Mouse (Mus musculus) adrenal gland, adult 2 months (tissue): ENCODE results near the gene Ankrd35. TPM values are rescaled to one million over a fixed set of nuclear protein-coding genes. Genes with fewer than 3 reads are reported as not detected.
"Not testable (repeated sequence)": the region's sequence is repeated elsewhere in the genome, so short reads cannot be mapped to it uniquely, and the experiment has no call there.

Experiments
- DNase-seq: peaks from one replicate; pipeline ENCODE4 v3.0.0; 2021
- polyA plus RNA-seq: library from polyadenylated mRNA; depleted of rRNA; stranded (reverse); fragments of >200 nt; gene quantifications from 2 replicates; pipeline ENCODE4 v1.2.3, GENCODE M21; 2012
- total RNA-seq, 2 experiments: library from RNA; stranded (reverse); gene quantifications; 2 replicates each; pipeline ENCODE4 v1.2.3; 2021

The Ankrd35 gene
- total and polyA plus RNA-seq, 3 experiments: 3.0 to 4.6 (median 3.3) TPM

DNA sequence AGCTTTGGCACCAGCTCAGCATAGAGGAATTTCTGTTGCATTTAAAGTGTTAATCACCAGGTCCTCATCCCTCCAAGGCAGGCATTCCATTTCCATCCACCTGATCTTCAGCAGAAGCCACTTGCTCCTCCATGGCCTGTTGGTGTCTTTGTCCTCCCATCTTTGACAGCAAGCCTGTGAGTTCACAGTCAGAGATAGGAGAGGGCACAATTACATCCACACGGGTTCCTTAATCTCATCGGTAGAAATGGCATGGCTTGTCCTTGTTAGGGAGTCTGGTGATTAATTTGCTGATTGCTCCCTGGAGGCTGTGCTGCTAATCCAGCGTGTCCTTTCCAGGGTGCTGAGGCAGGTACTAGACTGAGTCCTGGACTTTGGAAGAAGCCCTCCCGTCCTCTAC is 3.6 kb downstream of the Ankrd35 start:
- DNase-seq: no peak

DNA sequence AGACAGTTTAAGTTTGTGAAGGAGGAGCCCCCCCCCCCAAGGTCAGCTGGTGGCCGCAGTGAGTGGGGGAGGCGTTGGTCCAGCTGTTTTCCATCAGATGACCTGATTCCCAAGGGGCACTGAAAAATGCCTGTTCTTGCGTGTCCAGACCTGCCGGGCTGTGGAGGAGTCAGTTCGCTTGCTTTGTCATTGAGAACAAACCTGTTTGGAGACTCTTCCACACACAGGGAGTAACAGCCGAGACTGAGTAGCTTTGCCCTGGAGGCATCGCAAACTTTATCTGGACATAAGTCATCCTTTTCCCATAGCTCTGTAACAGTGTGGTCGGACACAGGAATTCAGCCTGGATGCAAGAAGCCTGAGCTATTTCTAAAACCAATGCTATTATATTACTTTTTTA is 4.5 kb downstream of the Ankrd35 start:
- DNase-seq: no peak

DNA sequence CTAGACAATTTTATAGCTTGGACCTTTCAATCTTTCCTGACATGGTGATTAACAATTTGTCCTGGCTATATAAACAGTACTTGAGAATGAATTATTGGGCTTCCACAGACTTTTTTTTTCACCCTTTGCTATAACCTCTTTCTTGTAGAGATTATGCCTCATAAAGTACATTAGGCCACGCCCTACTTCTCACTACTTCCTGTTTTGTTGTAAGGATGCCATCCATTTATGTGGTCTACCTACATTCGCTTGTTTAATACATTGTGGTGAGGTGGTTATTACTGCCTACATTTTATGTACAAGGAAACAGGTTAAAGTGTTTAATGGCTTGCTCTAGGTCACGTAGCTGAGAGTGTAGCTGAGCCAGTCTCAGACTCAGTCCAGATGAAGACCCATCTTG is 5.2 kb downstream of the Ankrd35 start:
- no peak for DNase-seq

DNA sequence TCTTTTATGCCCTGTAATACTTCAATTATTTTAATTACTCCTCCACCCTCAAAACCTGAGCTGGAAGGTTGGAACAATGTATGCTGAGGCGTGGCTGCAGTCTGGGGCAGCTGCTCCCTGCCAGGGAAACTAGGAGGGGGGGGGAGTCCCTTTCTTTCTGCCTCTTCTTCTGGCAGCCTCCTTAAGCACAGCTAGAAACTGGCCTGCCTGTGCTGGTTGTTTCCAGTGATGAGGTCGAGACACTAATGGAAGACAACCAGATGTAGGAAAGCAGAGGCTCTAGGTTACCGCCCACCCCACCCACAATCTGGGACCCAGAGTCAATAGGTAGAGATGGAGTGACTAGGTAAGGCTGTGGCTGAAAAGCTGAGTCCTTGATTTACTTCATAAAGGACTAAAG is 5.8 kb downstream of the Ankrd35 start:
- DNase-seq: no peak

DNA sequence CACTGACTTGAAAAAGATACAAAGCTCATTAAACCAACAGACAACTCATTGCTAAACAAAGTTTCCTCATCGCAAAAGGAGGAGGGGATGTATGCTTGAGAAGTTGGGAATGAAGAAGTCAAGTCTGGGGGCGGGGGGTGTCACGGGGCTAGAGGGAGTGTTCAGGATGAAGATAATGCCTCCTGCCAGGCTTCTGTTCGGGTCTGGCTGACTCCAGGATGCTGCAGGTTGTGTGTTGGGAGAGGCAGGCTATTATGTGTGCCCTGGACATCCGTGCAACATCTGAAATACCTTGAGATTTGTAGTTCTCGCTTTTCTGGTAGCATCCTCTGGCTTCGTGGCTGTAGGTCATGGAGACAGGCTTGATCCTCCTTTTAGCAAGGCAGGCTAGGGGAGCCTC is 8.5 kb downstream of the Ankrd35 start:
- no peak for DNase-seq

DNA sequence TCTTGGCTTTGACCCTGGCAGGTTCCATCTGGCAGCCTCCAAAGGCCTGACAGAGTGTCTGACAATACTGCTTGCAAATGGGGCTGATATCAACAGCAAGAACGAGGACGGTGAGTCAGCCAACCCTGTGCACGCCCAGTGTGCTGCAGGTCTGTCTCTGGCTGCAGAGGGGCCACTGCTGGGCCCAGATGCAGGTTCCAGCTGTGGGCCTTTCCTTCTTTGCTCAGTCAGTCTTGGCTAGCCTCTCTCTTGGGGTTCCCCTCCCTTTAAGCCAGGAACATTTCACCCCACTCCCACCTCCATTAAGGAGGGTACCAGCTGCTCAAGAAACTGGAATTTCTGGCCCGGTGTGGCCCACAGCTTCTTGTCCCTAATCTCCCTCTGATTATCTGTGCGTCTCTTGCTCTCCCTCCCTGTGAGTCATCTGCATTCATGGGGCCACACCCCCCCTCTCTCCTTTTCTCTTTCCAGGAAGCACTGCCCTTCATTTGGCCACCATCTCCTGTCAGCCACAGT is 9.3 kb downstream of the Ankrd35 start:
- peak; percentile 87 for DNase-seq

DNA sequence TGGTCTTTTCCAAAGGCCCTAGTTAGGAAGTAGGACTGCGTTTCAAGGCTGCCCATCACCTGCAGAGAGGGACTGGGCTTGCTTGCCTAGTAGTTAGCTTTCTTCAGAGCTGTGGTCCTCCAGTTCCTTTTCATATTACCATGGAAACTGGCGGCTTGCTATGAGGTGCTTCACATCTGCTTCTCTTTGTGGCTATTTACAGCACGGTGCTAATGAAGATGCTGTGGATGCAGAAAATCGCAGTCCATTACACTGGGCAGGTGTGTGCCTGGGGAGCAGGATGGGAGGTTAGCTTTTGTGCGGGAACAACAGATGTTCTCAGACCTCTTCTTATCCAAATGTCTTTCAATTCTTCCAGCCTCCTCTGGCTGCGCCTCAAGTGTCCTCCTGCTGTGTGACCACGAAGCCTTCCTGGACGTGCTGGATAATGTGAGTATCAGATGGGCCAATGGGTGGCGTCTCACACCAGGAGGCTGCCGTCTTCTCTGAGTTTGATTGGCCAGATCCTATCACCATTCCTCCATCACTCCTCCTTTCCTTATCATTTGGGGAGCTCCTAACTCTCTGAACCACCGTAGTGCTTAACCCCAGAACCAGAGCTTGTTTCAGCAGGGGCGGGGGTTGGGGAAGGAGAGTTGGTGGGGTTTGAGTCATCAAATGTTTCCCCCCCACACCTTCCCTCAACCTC is 10.5 kb downstream of the Ankrd35 start:
- DNase-seq: no peak

DNA sequence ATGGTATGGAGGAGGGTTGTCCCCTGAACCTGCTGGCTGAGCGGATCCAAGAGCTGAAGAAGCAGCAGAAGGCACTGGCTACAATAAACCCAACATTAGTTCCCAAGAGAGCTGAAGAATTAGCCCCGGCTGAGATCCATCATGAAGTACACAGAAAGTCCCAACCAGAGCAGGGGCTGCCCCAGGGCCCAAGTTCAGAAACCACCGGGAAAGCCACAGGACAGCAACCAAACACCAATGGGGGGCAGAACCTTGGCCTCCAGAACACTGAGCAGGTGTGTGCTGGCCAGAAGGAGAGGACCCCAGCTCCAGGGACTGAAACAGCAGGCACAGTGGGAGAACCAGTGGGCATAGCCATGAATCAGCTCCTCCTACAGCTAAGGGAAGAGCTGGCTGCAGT is 13.6 kb downstream of the Ankrd35 start:
- DNase-seq: no peak

DNA sequence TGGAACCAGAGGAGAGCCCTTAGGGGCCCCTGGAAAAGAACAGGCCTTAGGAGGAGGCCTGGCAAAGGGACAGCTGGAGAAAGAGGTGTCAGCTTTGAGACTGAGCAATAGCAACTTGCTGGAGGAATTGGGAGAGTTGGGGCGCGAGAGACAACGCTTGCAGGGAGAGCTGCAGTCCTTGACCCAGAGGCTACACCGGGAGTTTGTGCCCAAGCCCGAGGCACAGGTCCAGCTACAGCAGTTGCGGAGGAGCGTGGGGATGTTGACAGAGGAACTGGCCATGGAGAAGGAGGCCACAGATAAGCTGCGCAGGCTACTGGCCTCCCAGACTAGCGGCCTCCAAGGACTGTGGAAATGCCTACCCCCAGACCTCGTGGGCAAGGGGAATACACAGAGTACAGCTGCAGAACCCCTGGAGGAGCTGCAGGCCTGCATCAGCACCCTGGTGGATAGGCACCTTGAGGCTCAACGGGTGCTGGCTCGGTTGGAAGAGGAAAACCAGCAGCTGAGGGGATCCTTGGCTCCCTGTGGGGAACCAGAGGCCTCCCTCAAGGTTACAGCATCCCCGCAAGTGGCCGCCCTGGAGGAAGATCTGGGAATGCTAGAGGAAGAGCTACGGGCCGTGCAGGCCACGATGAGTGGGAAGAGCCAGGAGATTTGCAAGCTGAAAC is 14.4 kb downstream of the Ankrd35 start:
- peak; percentile 75 for DNase-seq

DNA sequence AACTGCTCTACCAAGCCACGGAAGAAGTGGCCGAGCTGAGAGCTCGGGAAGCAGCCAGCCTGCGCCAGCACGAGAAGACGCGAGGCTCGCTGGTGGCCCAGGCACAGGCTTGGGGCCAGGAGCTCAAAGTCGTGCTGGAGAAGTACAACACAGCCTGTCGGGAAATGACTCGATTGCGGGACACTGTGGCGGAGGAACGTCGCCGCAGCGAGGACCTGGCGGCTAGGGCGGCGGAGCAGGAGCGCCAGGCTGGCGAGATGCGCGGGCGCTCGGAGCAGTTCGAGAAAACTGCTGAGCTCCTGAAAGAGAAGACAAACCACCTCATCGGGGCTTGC is 14.9 kb downstream of the Ankrd35 start:
- peak; percentile 34 for DNase-seq

DNA sequence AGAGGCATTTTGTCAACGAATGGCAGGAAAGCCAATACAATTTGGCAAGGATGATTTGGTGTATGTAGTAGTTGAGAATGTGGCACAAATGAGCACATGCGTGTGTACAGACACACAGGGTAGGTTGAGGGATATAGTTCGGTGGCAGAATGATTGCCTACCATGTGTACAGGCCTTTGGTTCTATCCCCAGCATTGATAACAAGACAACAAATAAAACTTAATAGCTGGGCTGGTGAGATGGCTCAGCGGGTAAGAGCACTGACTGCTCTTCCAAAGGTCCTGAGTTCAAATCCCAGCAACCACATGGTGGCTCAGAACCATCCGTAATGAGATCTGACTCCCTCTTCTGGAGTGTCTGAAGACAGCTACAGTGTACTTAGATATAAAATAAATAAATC is 16.1 kb downstream of the Ankrd35 start:
- DNase-seq: not testable (repeated sequence)

DNA sequence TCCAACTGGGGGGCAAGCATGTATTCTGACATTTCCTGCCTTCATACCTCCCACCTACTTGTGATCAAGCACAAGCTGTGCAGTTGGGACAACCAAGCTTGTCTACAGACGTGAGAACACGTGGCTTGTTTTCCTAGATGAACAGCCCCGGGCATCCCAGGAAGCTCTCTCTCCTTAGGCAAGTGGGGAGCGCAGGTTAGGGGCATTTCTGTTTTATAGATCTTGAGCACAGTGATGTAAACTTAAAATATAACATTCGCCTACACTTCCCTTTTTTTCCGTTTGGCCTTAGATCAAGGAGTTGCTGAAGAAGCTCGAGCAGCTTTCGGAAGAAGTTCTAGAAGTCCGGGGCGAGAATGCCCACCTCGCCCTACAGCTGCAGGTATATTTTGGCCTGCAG is 18.9 kb downstream of the Ankrd35 start:
- DNase-seq: no peak

DNA sequence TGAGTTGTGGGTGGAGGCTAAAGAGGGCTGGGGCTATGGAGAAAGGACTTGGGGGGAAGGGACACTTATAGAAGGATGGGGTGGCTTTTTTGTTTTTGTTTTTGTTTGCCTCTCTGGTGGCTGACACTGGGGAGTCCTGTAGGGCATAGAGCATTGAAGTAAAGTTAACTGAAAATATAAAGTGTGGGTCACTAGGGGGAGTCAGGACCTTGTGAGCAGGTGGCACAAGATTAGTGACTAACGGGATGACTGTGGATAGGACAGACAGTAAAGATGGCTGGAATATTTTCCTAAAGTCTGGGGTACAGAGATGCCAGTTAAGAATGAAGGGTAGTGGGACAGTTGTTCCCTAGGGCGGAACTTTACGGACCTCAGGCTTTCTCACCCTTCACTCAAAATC is 20.4 kb downstream of the Ankrd35 start:
- DNase-seq: no peak

DNA sequence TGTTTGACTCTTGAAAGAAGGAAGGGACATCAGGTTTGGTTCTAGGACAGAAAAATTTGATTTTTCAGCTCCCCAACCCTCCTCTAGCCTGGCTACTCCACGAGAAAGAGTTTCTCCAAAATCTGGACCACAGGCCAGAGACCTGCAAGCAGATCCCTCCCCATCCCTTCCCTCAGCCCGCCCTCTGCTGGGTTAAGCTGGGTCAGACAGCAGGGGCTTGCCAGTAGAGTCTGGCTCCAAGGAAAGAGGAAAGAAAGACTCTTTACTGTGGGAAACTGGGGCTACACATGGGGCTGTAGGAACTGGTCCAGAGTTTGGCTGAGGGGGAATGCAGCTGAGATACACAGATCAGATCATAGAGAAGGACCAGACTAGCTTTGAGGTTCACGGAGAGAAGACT is 22.6 kb downstream of the Ankrd35 start:
- no peak for DNase-seq

DNA sequence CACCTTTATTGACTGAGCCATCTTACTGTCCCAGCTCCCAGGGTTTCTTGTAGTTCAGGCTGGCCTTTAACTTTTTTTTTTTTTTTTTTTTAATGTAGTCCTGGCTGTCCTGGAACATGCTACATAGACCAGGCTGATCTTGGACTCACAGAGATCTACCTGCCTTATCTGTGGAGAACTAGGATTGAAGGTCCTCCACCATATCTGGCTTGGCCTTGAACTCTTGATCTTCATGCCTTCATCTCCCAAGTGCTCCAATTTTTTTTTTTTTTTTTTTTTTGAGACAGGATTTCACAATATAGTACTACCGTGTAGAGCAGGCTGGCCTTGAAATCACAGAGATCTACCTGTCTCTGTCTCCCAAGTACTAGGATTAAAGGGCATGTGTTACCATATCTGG is 23.6 kb downstream of the Ankrd35 start:
- no peak for DNase-seq

DNA sequence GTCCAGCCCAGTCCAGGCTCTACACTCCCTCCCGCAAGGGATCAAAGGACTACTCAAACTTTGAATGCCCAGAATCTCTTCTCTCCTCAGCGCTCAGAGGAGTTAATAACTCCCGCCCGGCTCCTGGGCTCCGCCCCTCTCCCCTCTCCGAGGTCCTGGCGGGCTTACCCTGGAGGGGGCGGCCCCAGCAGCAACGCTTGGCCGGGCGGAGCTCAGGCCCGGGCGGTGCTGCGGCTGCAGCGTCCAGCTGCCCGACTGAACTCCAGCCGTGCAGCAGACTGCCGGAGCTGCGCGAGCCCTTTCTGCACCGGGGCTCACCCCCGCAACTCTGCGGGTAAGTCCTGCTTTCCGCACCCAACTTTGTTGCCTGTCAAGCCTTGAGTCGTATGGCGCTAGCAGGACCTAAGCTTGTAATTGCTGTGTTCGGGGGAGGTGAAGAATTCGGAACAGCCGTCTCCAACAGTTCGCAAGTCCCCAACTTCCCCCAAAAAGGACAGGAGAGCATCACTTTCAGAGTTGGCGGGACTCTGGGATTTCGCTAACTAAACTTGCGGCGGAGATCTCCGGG is 26.4 kb downstream of the Ankrd35 start, which contains the start of gene Pias3:
TSS of gene Pias3 (plus strand) at position 187 of the 568 bp plus-strand sequence.
- DNase-seq: peak; percentile 94

DNA sequence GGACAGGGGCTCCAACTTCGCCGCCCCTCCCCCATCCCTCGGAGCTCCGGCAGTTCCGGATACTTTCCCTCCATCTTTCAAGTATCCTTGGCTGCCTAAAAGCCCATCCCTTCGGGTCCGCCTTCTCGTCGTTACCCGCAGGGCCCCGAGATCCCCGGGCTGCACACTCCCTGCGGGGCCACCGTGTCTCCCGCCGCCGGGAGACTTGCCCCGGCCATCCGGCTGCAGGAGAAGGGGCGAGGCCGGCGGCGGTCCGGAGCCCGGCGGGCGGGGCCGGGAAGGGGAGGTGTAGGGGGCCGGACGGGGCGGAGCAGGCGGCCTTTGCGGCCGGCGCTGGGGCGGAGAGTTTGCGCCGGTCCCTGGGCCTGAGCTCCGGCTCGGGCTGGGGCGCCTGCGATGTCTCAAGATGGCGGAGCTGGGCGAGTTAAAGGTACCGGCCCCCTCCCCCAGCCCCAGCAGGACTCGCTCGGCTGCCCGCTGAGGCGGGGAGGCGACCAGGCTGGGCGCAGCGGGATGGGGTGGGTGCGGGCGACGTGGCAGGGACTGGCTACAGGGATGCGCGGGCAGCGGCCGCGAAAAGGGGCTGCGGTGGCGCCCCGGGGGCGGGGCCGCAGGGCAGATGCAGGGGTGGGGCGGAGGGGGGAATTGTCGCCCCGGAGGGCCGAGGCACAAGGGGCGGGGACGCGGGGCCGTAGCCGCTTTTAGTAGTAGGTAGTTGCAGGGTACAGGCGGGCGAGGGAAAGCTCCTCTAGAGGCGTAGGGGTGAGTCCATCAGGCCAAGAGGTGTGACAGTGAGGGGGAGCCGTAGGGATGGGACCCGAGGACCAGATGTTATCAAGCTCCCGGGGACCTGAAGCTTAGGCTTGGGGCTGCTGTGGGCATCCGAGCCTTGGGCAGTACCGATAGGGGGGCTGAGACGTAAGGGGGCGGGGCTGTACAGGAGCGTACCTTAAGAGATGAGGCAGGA is 27.1 kb downstream of the Ankrd35 start:
- peak; percentile 97 for DNase-seq

DNA sequence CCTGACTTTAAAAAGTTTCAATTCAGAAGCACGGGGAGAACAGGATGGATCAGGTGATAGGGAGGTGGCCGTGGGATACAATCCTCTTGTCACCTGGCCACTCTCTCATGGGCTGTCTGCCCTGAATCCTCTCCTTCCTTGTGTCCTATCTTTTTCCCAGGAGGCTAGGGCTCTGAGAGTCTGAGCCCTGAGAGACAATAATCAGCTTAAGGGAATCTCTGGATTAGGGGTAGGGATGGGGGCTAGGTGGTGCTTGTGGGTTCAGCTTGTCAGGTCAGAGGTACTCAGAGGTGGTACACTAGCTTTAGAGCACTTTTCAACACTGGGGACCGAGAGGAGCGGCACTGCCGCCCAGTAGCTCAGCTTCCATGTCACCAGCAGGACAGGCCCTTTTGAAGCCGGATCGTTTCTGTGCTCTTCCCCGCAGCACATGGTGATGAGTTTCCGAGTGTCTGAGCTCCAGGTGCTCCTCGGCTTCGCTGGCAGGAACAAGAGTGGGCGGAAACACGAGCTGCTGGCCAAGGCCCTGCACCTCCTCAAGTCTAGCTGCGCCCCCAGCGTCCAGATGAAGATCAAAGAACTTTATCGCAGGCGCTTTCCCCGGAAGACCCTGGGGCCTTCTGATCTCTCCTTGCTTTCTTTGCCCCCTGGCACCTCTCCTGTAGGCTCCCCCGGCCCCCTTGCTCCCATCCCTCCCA is 29.2 kb downstream of the Ankrd35 start:
- no peak for DNase-seq

DNA sequence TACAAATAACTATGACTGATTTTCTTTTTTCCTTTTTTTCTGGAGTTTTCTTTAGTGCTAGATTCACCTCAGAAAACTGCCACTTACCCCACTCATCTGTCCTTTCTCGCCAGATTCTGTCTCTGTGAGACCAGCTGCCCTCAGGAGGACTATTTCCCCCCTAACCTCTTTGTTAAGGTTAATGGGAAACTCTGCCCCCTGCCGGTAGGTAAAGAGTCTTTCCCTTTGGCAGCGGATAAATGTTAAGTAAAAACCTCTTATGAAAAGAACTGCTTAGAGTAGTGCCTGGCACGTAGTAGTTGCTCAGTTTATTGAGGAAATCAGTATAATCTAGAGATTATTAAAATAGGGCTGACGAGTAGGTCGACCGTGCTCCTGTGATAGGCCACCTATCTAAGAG is 30.4 kb downstream of the Ankrd35 start:
- no peak for DNase-seq

DNA sequence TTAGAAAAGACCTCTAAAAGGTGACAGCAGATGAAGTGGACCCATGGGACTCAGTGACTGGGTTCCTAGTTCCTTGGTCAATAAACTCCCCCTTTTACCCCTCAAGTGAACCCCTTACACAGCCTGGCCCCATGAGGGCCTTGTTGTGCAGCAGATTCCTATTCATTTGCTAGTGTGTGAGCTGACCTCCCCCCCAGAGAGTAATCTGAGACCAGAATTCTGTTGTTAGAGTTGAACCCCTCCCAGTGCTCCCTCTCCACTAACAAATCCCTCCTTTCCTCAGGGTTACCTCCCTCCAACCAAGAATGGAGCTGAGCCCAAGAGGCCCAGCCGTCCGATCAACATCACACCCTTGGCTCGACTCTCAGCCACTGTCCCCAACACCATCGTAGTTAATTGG is 31.1 kb downstream of the Ankrd35 start:
- no peak for DNase-seq

DNA sequence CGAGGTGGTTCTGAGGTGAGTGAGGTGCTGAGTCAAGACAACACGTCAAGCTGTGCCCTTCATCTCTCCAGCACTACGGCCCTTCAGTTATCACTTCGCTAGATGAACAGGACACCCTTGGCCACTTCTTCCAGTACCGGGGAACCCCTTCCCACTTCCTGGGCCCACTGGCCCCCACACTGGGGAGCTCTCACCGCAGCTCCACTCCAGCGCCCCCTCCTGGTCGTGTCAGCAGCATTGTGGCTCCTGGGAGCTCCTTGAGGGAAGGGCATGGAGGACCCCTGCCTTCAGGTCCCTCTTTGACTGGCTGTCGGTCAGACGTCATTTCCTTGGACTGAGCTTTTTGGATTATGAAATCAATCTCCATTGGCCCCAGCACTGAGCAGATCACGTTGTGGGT is 34.8 kb downstream of the Ankrd35 start:
- DNase-seq: no peak

DNA sequence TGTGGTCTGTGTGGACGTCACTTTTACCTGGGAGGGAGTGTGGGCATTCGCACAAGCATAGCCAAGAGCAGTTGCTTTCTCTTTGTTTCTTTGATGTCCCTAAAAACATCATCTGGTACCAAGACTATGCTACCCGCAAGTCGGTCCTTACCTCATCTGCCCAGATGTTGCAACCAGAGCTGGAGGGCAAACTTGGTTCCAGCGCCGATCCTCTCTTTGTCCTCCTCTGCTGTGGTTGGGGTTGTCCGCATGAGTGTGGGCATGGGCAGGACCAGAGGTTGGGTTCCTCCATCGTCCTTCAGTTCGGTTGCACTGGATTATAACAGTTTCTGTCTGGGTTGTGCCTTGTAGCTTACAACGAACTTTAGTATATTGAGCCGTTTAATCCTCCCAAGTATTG is 36.3 kb downstream of the Ankrd35 start:
- no peak for DNase-seq
